19 mouse cellular contexts compared by ENCODE assay signal in genomic region chr17:29363109-29363508, GRCm38 (mm10). TPM values are rescaled to one million over a fixed set of nuclear protein-coding genes. Genes with fewer than 3 reads are reported as not detected.
"Had no signal": no experiment of that assay in that cellular context is flagged by ENCODE, and none has a peak within 500 bp of the region (broad histone marks: within the 10 kb centered on the region; RNA-seq: fewer than 3 reads in every experiment).

No protein-coding gene starts in this region.

- H3K27me3 ChIP-seq: stomach, embryonic 15.5 days had no signal

- ATAC-seq: inflammation-experienced regulatory T-cells, adult 6 months; intestine, embryonic 16.5 days; lung, postnatal 0 days had no signal

- H3K27ac ChIP-seq: kidney, postnatal 0 days; layer of hippocampus, adult 2 months; left cerebral cortex, adult 2 months; stomach, embryonic 15.5 days had no signal

- H3K36me3 ChIP-seq: stomach, embryonic 15.5 days had no signal

- DNase-seq: kidney, adult 18-20 months; kidney, adult 9 months; kidney, postnatal 25 days; layer of hippocampus, adult 9-11 months; layer of hippocampus, postnatal 36 days; lung, embryonic 14.5 days; lung, postnatal 36 days; midbrain, embryonic 14.5 days; retina, postnatal 1 day; thymus, postnatal 25 days had no signal

- H3K4me2 ChIP-seq: lung, embryonic 14.5 days; midbrain, embryonic 11.5 days; stomach, embryonic 15.5 days had no signal

- H3K9ac ChIP-seq: lung, embryonic 14.5 days; stomach, embryonic 15.5 days had no signal

- H3K4me3 ChIP-seq: layer of hippocampus, adult 2 months; left cerebral cortex, adult 2 months; stomach, embryonic 15.5 days had no signal

- H3K9me3 ChIP-seq: stomach, embryonic 15.5 days had no signal

RNA-seq across cellular contexts. Expression of gene Pi16, which starts 45.6 kb away (rescaled TPM):
- total RNA-seq: megakaryocyte-erythroid progenitor cell, adult 5-6 weeks had no signal
